Mouse (Mus musculus) hindbrain, postnatal 0 days (tissue): ENCODE measurements at regions not wholly inside any gene's neighbourhood (a gene's known extent, or its start where the extent isn't known, plus 50 kb on each side); places are given as distances from the start of the nearest gene placed in this dataset.

Experiments
- ATAC-seq: fragments of 200-750 bp; cut with Nextera tagmentation; 2 replicates; pipeline ENCODE4 v1.8.0; 2017; ENCODE audit warnings: mild to moderate bottlenecking, moderate TSS enrichment, moderate library complexity
- DNase-seq: peaks from one replicate; pipeline ENCODE4 v3.0.0-alpha.2; 2015; ENCODE audit warnings: low spot score
- H3K27ac ChIP-seq: fragments of 300-500 bp; sonication (generic); 2 replicates; pipeline ENCODE4 v1.5.1; 2014; ENCODE audit warnings: mild to moderate bottlenecking
- H3K27me3 ChIP-seq: fragments of 300-500 bp; sonication (generic); 2 replicates; pipeline ENCODE4 v1.6.1; 2014; ENCODE audit warnings: low read length, mixed read lengths; ENCODE audit not compliant: insufficient read depth
- H3K36me3 ChIP-seq: fragments of 300-500 bp; sonication (generic); 2 replicates; pipeline ENCODE4 v1.6.1; 2014; ENCODE audit warnings: low read length, mixed read lengths; ENCODE audit not compliant: insufficient read depth
- H3K4me1 ChIP-seq: fragments of 300-500 bp; sonication (generic); 2 replicates; pipeline ENCODE4 v1.6.1; 2014; ENCODE audit warnings: antibody characterized with exemption, low read length, mixed read lengths; ENCODE audit not compliant: insufficient read depth
- H3K4me2 ChIP-seq: fragments of 300-500 bp; sonication (generic); 2 replicates; pipeline ENCODE4 v1.6.1; 2014; ENCODE audit warnings: low read depth, mild to moderate bottlenecking, low read length, moderate library complexity, mixed read lengths
- H3K4me3 ChIP-seq: fragments of 300-500 bp; sonication (generic); 2 replicates; pipeline ENCODE4 v1.5.1; 2014; ENCODE audit warnings: low read length
- H3K9ac ChIP-seq: fragments of 300-500 bp; sonication (generic); replicated peaks from 2 replicates; pipeline ENCODE4 v1.6.1; 2014; ENCODE audit warnings: mild to moderate bottlenecking, low read length, moderate library complexity, mixed read lengths
- H3K9me3 ChIP-seq: fragments of 300-500 bp; sonication (generic); 2 replicates; pipeline ENCODE4 v1.6.1; 2016; ENCODE audit warnings: low read length, mixed read lengths
- CTCF ChIP-seq: IDR thresholded peaks from 2 replicates; pipeline ENCODE4 v1.5.1; 2016; ENCODE audit warnings: antibody characterized with exemption, control low read depth, low read depth
- WGBS: fragments of 180-500 bp; shearing (Covaris S2); extraction: QIAGEN DNeasy Blood & Tissue Kit; methylation state at CpG from one replicate; pipeline ENCODE4 v1.1.7; 2014; 5-methylcytosine and 5-hydroxymethylcytosine counted together

- Histone ChIP-seq H3K4me2 (peak overlapping the region; percentile 36; the same call in 1 of the 2 replicates), H3K27ac (no peak overlapping the region), H3K4me1 (peaks cover 5% of the 10 kb centered on the region; the same call in 1 of the 2 replicates), H3K4me3 (no peak overlapping the region), H3K36me3 (no peaks in the 10 kb centered on the region), H3K9ac (no peak overlapping the region), H3K27me3 (no peaks in the 10 kb centered on the region), H3K9me3 (no peaks in the 10 kb centered on the region)
- TF ChIP-seq CTCF: peak; percentile 49
- 34% methylated on average over 5 of the region's 5 CpGs for whole genome bisulfite sequencing
- no peak for ATAC-seq
- DNase-seq: peak; percentile 37
These were observed 84.7 kb upstream of the Map3k7 start for GRCm38 (mm10) chr4:31879192-31879585.

DNA sequence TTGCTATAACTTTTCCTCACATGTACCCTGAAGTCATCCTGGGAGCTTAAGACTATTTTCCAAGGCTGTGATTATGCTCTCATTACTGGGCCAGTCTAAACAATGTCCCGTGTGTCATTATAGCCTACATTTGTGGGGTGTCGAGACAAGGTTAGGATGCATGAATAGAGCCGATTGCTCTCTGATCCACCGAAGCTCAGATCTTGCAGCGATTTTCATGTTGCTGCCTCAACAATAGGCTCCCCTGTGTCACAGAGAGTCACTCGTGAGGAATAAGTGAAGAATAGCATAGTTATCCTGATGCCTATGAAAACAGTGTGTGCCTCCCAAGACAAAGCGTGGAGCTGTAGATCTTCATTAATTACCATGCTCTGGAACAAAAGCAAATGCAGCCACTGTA, 83.7 kb upstream of the Map3k7 start:
- H3K36me3 ChIP-seq: no peaks in the 10 kb centered on the region
- no peak for ATAC-seq
- 15% methylated on average over 7 of the region's 7 CpGs for WGBS
- no peaks in the 10 kb centered on the region for H3K27me3 ChIP-seq
- no peaks in the 10 kb centered on the region for H3K9me3 ChIP-seq
- peaks cover 5% of the 10 kb centered on the region; the same call in 1 of the 2 replicates for H3K4me1 ChIP-seq
- no peak overlapping the region for H3K9ac ChIP-seq
- H3K27ac ChIP-seq: no peak overlapping the region
- TF ChIP-seq CTCF: no peak
- no peak for DNase-seq
- peak overlapping the region; percentile 42 for H3K4me2 ChIP-seq
- no peak overlapping the region for H3K4me3 ChIP-seq

GRCm38 (mm10) chr4:31889673-31890072, 74.2 kb upstream of the Map3k7 start:
- H3K4me1 ChIP-seq: no peaks in the 10 kb centered on the region
- DNase-seq (peak; percentile 81), ATAC-seq (peak; percentile 80)
- H3K9me3 ChIP-seq: no peaks in the 10 kb centered on the region
- no peak for TF ChIP-seq CTCF
- no peak overlapping the region for H3K9ac ChIP-seq
- no peak overlapping the region for H3K4me3 ChIP-seq
- H3K27me3 ChIP-seq: no peaks in the 10 kb centered on the region
- no peaks in the 10 kb centered on the region for H3K36me3 ChIP-seq
- H3K4me2 ChIP-seq: no peak overlapping the region
- no peak overlapping the region for H3K27ac ChIP-seq
- 37% methylated on average over 3 of the region's 3 CpGs for WGBS

- no peak for ATAC-seq
- no peak for TF ChIP-seq CTCF
- H3K4me1 ChIP-seq: no peaks in the 10 kb centered on the region
- H3K4me3 ChIP-seq: no peak overlapping the region
- no peak for DNase-seq
- no peaks in the 10 kb centered on the region for H3K36me3 ChIP-seq
- no peak overlapping the region for H3K4me2 ChIP-seq
- H3K9ac ChIP-seq: no peak overlapping the region
- H3K9me3 ChIP-seq: no peaks in the 10 kb centered on the region
- H3K27ac ChIP-seq: no peak overlapping the region
- 82% methylated on average over 8 of the region's 8 CpGs for WGBS
- H3K27me3 ChIP-seq: no peaks in the 10 kb centered on the region
These were observed 54.7 kb upstream of the Map3k7 start for GRCm38 (mm10) chr4:31909086-31909673.
